Mouse (Mus musculus): ENCODE results near the gene Prkcsh. TPM values are rescaled to one million over a fixed set of nuclear protein-coding genes. Genes with fewer than 3 reads are reported as not detected.

Gene Prkcsh
- polyA plus RNA-seq, 1 experiment from 2014 or later = 85.5 TPM

DNA sequence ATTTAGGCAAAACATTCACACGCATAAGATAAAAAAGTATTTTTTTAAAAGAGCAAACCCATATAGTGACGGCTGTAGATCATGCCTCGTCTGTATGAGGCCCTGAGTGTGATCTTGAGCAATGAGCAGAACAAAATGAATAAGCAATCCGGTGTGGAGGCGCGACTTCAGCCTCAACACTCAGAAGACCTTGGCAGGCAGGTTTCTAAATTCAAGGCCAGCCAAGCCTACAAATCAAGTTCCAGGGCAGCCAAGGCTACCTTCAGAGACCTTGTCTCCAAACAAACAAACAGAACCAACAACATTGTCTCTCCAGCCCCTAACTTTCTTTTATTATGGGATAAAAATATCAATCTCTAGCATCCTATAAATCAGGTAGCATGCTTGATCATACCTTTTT, 2.3 kb upstream of the Prkcsh start:
- 90% methylated on average over 6 of the region's 6 CpGs for WGBS
- Histone ChIP-seq H3K27me3 (ENCODE audit: control insufficient read depth, insufficient read depth, low read length) (no peaks in the 10 kb centered on the region), H3K9ac (ENCODE audit: low read length) (no peak overlapping the region), H3K4me2 (no peak overlapping the region), H3K36me3 (ENCODE audit: control insufficient read depth, insufficient read depth, low read length) (no peaks in the 10 kb centered on the region), H3K9me3 (ENCODE audit: control insufficient read depth, low read length) (no peaks in the 10 kb centered on the region), H3K4me3 (ENCODE audit: low read depth, low read length) (no peak overlapping the region), H3K27ac (ENCODE audit: low read depth, low read length) (no peak overlapping the region), H3K4me1 (ENCODE audit: control insufficient read depth, insufficient read depth, low read length) (peaks cover 21% of the 10 kb centered on the region)
- ATAC-seq (ENCODE audit: low FRiP score) (no peak), DNase-seq (ENCODE audit: low spot score, missing footprints) (no peak)

DNA sequence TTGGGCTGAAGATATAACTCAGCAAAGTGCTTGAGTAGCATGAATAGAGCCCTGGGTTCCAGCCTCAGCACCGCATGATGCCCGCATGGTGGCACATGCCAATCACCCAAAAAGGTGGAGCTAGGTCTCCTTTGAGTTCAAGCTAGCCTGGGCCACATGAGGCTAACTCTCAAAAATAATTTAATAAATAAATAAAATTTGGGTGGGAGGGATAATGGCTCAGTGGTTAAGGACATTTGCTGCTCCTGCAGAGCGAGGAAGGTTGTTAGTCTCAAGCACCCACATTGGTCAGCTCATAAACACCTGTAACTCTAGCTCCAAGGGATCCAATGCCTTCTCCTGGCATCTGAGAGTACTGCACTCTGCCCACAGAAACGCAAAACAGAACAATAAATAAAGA, 973 bp upstream of the Prkcsh start:
- Histone ChIP-seq H3K4me1 (ENCODE audit: control insufficient read depth, insufficient read depth, low read length) (peaks cover 21% of the 10 kb centered on the region), H3K9me3 (ENCODE audit: control insufficient read depth, low read length) (no peaks in the 10 kb centered on the region), H3K36me3 (ENCODE audit: control insufficient read depth, insufficient read depth, low read length) (no peaks in the 10 kb centered on the region), H3K27me3 (ENCODE audit: control insufficient read depth, insufficient read depth, low read length) (no peaks in the 10 kb centered on the region), H3K4me2 (peak overlapping the region; percentile 57), H3K9ac (ENCODE audit: low read length) (no peak overlapping the region), H3K27ac (ENCODE audit: low read depth, low read length) (no peak overlapping the region), H3K4me3 (ENCODE audit: low read depth, low read length) (no peak overlapping the region)
- WGBS = 87% methylated on average over 4 of the region's 4 CpGs
- ATAC-seq (ENCODE audit: low FRiP score) (no peak), DNase-seq (ENCODE audit: low spot score, missing footprints) (peak; percentile 82)

DNA sequence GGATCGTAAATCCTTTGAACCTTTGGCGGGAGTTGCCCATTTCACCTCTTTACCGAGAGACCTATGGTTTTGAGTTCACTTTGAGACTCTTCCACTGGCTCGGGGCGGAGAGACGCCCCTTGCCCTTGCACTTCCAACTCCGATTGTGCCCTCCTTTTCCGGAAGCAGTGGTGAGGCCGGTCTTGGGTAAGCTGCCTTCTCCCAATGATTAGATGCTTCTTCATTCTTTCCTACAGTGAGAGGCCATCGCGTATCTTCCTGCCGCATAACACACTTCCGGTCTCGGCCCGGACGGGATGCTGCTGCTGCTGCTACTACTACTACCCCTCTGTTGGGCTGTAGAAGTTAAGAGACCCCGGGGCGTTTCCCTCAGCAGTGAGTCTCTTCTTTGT, 553 bp downstream of the Prkcsh start:
- H3K4me3 ChIP-seq (ENCODE audit: low read depth, low read length) = peak overlapping the region; percentile 78
- DNase-seq (ENCODE audit: low spot score, missing footprints) (no peak), ATAC-seq (ENCODE audit: low FRiP score) (no peak; the same call in 1 of the 2 replicates)
- H3K9me3 ChIP-seq (ENCODE audit: control insufficient read depth, low read length) = no peaks in the 10 kb centered on the region
- peaks cover 21% of the 10 kb centered on the region for H3K4me1 ChIP-seq (ENCODE audit: control insufficient read depth, insufficient read depth, low read length)
- H3K36me3 ChIP-seq (ENCODE audit: control insufficient read depth, insufficient read depth, low read length) = no peaks in the 10 kb centered on the region
- no peaks in the 10 kb centered on the region for H3K27me3 ChIP-seq (ENCODE audit: control insufficient read depth, insufficient read depth, low read length)
- H3K4me2 ChIP-seq = peak overlapping the region; percentile 94
- H3K27ac ChIP-seq (ENCODE audit: low read depth, low read length) = no peak overlapping the region
- peak overlapping the region; percentile 68 for H3K9ac ChIP-seq (ENCODE audit: low read length)
- 1% methylated on average over 18 of the region's 18 CpGs for WGBS

DNA sequence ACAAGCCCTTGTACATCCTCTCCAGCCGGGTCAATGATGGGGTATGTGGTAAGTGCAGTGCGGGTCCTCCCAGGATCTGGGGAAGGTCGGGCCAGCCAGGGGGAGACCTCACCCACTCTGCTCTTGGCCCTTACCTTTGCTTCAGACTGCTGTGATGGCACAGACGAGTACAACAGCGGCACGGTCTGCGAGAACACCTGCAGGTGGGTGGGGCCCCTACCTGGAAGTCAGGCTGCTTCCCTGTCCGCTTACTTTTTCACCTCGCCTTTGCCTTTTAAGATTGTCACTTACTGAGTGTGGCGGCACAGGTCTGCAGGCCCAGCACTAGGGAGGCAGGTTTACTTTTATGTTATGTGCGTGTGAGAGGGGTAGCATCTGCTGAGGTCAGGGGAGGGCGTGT, 1.9 kb downstream of the Prkcsh start:
- H3K27ac ChIP-seq (ENCODE audit: low read depth, low read length) = no peak overlapping the region
- no peak for ATAC-seq (ENCODE audit: low FRiP score)
- 91% methylated on average over 12 of the region's 12 CpGs for WGBS

DNA sequence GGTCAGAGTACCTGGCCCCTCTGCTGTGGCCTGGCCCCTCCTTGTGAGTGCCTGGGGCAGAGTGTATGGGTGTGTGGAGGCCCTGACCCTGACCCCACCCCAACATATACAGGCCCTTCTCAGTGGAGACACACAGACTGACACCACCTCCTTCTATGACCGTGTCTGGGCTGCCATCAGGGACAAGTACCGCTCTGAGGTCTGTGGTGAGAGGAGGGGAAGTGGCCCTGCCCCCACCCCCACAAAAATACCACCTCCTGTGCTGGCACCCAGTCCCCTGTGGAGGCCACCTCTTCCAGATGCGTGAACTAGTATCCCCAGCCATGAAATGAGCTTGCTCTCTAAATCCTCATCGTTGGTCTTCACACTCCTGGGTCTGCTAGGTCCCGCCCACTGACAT, 8.4 kb downstream of the Prkcsh start:
- ATAC-seq (ENCODE audit: low FRiP score) (no peak), DNase-seq (ENCODE audit: low spot score, missing footprints) (peak; percentile 75)
- Histone ChIP-seq H3K9ac (ENCODE audit: low read length) (no peak overlapping the region), H3K27me3 (ENCODE audit: control insufficient read depth, insufficient read depth, low read length) (no peaks in the 10 kb centered on the region), H3K4me3 (ENCODE audit: low read depth, low read length) (no peak overlapping the region), H3K36me3 (ENCODE audit: control insufficient read depth, insufficient read depth, low read length) (peaks cover 39% of the 10 kb centered on the region), H3K4me2 (no peak overlapping the region), H3K9me3 (ENCODE audit: control insufficient read depth, low read length) (no peaks in the 10 kb centered on the region), H3K27ac (ENCODE audit: low read depth, low read length) (no peak overlapping the region), H3K4me1 (ENCODE audit: control insufficient read depth, insufficient read depth, low read length) (no peaks in the 10 kb centered on the region)
- WGBS = 84% methylated on average over 5 of the region's 5 CpGs

More for the DNA sequence above, 1.9 kb downstream of the Prkcsh start:
- DNase-seq (ENCODE audit: low spot score, missing footprints) = no peak
- no peak overlapping the region for H3K9ac ChIP-seq (ENCODE audit: low read length)
- H3K4me3 ChIP-seq (ENCODE audit: low read depth, low read length) = no peak overlapping the region
- H3K36me3 ChIP-seq (ENCODE audit: control insufficient read depth, insufficient read depth, low read length) = peaks cover 3% of the 10 kb centered on the region; the same call in 1 of the 2 replicates
- no peaks in the 10 kb centered on the region for H3K27me3 ChIP-seq (ENCODE audit: control insufficient read depth, insufficient read depth, low read length)
- H3K4me1 ChIP-seq (ENCODE audit: control insufficient read depth, insufficient read depth, low read length) = peaks cover 21% of the 10 kb centered on the region
- H3K4me2 ChIP-seq = no peak overlapping the region
- no peaks in the 10 kb centered on the region for H3K9me3 ChIP-seq (ENCODE audit: control insufficient read depth, low read length)

DNA sequence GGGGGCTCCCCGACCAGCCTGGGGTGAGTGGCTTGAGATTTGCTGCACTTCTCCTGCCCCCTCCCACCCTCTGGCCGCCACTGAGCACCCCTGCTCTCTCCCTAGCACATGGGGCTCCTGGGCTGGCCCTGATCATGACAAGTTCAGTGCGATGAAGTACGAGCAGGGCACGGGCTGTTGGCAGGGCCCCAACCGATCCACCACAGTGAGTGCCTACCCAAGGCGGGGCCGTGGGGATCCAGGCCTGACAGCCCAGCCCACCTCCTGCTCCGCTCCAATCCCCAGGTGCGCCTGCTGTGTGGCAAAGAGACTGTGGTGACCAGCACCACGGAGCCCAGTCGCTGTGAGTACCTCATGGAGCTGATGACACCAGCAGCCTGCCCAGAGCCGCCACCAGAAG, 10.1 kb downstream of the Prkcsh start:
- Histone ChIP-seq H3K9ac (ENCODE audit: low read length) (no peak overlapping the region), H3K4me2 (no peak overlapping the region), H3K36me3 (ENCODE audit: control insufficient read depth, insufficient read depth, low read length) (peaks cover 39% of the 10 kb centered on the region), H3K4me3 (ENCODE audit: low read depth, low read length) (no peak overlapping the region), H3K27me3 (ENCODE audit: control insufficient read depth, insufficient read depth, low read length) (no peaks in the 10 kb centered on the region), H3K4me1 (ENCODE audit: control insufficient read depth, insufficient read depth, low read length) (no peaks in the 10 kb centered on the region; the same call in 1 of the 2 replicates), H3K27ac (ENCODE audit: low read depth, low read length) (no peak overlapping the region), H3K9me3 (ENCODE audit: control insufficient read depth, low read length) (no peaks in the 10 kb centered on the region)
- peak; percentile 22; the same call in 1 of the 2 replicates for ATAC-seq (ENCODE audit: low FRiP score)
- 91% methylated on average over 13 of the region's 13 CpGs for WGBS
- peak; percentile 83 for DNase-seq (ENCODE audit: low spot score, missing footprints)

DNA sequence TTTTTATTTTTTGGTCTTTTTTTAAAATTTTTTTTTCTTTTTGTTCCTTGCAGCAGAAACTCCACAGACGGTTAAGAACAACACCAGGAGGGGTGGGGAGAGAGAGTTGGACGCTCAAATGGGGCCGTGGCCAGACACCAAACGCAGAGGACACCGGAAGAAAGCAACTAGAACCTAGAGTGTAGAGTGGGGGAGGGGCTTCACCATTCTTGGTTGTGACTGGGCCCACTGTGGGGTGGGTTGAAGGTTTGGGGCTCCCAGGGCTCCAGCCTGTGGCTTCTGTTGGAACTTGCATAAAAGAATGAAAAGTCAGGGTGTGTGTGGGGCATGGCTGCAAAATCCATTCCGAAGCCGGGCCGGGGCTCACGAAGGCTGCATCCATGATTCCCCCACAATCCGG, 13.6 kb downstream of the Prkcsh start:
- Histone ChIP-seq H3K9ac (ENCODE audit: low read length) (no peak overlapping the region), H3K4me1 (ENCODE audit: control insufficient read depth, insufficient read depth, low read length) (no peaks in the 10 kb centered on the region; the same call in 1 of the 2 replicates), H3K36me3 (ENCODE audit: control insufficient read depth, insufficient read depth, low read length) (peaks cover 22% of the 10 kb centered on the region), H3K4me3 (ENCODE audit: low read depth, low read length) (no peak overlapping the region), H3K9me3 (ENCODE audit: control insufficient read depth, low read length) (no peaks in the 10 kb centered on the region), H3K27me3 (ENCODE audit: control insufficient read depth, insufficient read depth, low read length) (no peaks in the 10 kb centered on the region), H3K27ac (ENCODE audit: low read depth, low read length) (no peak overlapping the region), H3K4me2 (no peak overlapping the region)
- DNase-seq (ENCODE audit: low spot score, missing footprints) = no peak
- ATAC-seq (ENCODE audit: low FRiP score) = no peak
- 74% methylated on average over 10 of the region's 10 CpGs for WGBS

DNA sequence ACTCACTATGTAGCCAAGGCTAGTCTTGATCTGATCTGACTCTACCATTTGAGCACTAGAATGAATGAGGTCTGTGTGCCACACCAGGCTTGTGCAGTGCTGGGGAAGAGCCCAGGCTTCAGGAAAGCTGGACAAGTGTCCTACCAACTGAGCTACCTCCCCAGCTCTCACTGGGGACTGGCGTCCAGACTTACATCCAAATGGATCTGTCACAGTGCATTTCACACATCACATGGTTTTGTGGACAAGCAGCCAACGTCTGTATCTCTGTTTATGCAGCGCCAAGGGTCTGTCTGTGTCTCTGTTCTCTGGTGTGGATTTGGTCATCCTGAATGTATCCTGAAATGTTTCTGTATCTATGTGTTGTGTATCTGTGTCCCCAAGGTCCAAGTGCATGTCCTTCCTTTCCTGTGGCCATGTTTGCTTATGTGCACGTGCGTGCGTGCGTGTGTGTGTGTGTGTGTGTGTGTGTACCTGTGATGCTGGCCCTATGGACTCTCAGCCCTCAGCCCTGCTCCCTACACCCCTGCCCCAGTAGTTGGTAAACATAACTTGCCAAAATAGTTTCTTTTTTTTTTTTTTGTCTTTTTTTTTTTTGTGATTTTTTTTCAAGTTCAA, 14.7 kb downstream of the Prkcsh start:
- no peak overlapping the region for H3K9ac ChIP-seq (ENCODE audit: low read length)
- ATAC-seq (ENCODE audit: low FRiP score) (no peak), DNase-seq (ENCODE audit: low spot score, missing footprints) (no peak)
- H3K27me3 ChIP-seq (ENCODE audit: control insufficient read depth, insufficient read depth, low read length) = no peaks in the 10 kb centered on the region
- H3K9me3 ChIP-seq (ENCODE audit: control insufficient read depth, low read length) = no peaks in the 10 kb centered on the region
- no peak overlapping the region for H3K27ac ChIP-seq (ENCODE audit: low read depth, low read length)
- no peaks in the 10 kb centered on the region; the same call in 1 of the 2 replicates for H3K4me1 ChIP-seq (ENCODE audit: control insufficient read depth, insufficient read depth, low read length)
- WGBS = 75% methylated on average over 7 of the region's 7 CpGs
- H3K4me2 ChIP-seq = no peak overlapping the region
- no peak overlapping the region for H3K4me3 ChIP-seq (ENCODE audit: low read depth, low read length)
- H3K36me3 ChIP-seq (ENCODE audit: control insufficient read depth, insufficient read depth, low read length) = peaks cover 18% of the 10 kb centered on the region

DNA sequence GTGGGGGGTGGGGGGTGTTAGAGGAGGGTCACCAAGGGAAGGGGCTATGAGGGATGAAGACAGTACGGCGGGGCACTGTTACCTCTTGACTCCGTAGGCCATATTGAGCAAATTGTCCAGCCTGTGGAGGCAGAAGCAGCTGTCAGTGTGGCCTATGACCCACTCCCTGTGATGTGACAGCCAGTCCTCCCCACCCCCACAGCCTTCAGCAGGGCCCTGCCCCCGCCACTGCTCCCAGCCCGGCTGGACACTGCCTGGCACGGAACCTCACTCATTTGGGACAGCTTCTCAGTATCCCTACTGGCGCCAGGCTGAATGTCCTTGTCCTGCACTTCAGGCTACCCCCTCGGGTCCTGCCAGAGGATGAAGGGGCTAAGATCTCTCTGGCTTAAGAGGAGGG, 22.0 kb downstream of the Prkcsh start:
- no peak for DNase-seq (ENCODE audit: low spot score, missing footprints)
- peaks cover 12% of the 10 kb centered on the region for H3K36me3 ChIP-seq (ENCODE audit: control insufficient read depth, insufficient read depth, low read length)
- no peaks in the 10 kb centered on the region for H3K27me3 ChIP-seq (ENCODE audit: control insufficient read depth, insufficient read depth, low read length)
- no peaks in the 10 kb centered on the region for H3K9me3 ChIP-seq (ENCODE audit: control insufficient read depth, low read length)
- H3K4me1 ChIP-seq (ENCODE audit: control insufficient read depth, insufficient read depth, low read length) = peaks cover 23% of the 10 kb centered on the region
- no peak overlapping the region for H3K9ac ChIP-seq (ENCODE audit: low read length)
- peak; percentile 64 for ATAC-seq (ENCODE audit: low FRiP score)
- 58% methylated on average over 8 of the region's 8 CpGs for WGBS
- H3K4me3 ChIP-seq (ENCODE audit: low read depth, low read length) = no peak overlapping the region
- H3K27ac ChIP-seq (ENCODE audit: low read depth, low read length) = no peak overlapping the region
- H3K4me2 ChIP-seq = no peak overlapping the region
